7 mouse cellular contexts compared by ENCODE assay signal in genomic region chr13:63240835-63241234, GRCm38 (mm10).
DNase-seq lines count a peak whose midpoint lies in the region; ATAC-seq lines count a peak whose summit lies in the region.

No protein-coding gene starts in this region.

- H3K4me3 ChIP-seq in neural tube, embryonic 11.5 days (ENCODE audit: low read depth, low read length), result peak overlapping the region; percentile 47
- H3K4me3 ChIP-seq in embryonic facial prominence, embryonic 12.5 days, result peak overlapping the region; percentile 81
- peak overlapping the region; percentile 69 for H3K4me3 ChIP-seq in hindbrain, embryonic 11.5 days (ENCODE audit: low read depth, low read length)

- H3K9ac ChIP-seq in neural tube, embryonic 11.5 days (ENCODE audit: low read length), result peak overlapping the region; percentile 61
- H3K9ac ChIP-seq in embryonic facial prominence, embryonic 12.5 days, result peak overlapping the region; percentile 83
- H3K9ac ChIP-seq in hindbrain, embryonic 11.5 days (ENCODE audit: low read depth, low read length), result peak overlapping the region; percentile 80; the same call in 1 of the 2 replicates

- 43% methylated on average over 5 of the region's 5 CpGs for WGBS in neural tube, embryonic 11.5 days
- WGBS in embryonic facial prominence, embryonic 12.5 days, result 27% methylated on average over 5 of the region's 5 CpGs
- 64% methylated on average over 5 of the region's 5 CpGs for WGBS in hindbrain, embryonic 11.5 days

- H3K4me2 ChIP-seq in neural tube, embryonic 11.5 days (ENCODE audit: low read depth), result peak overlapping the region; percentile 57
- peak overlapping the region; percentile 72 for H3K4me2 ChIP-seq in embryonic facial prominence, embryonic 12.5 days (replicated peaks)
- peak overlapping the region; percentile 96 for H3K4me2 ChIP-seq in hindbrain, embryonic 11.5 days (replicated peaks; ENCODE audit: low read depth, low read length)

- H3K4me1 ChIP-seq in neural tube, embryonic 11.5 days (ENCODE audit: control insufficient read depth, insufficient read depth, low read length), result peaks cover 19% of the 10 kb centered on the region
- peaks cover 56% of the 10 kb centered on the region for H3K4me1 ChIP-seq in embryonic facial prominence, embryonic 12.5 days
- peaks cover 4% of the 10 kb centered on the region; the same call in 1 of the 2 replicates for H3K4me1 ChIP-seq in hindbrain, embryonic 11.5 days (replicated peaks; ENCODE audit: control insufficient read depth, insufficient read depth, low read length)

- H3K27ac ChIP-seq in neural tube, embryonic 11.5 days (ENCODE audit: low read depth, low read length), result no peak overlapping the region; the same call in 1 of the 2 replicates
- peak overlapping the region; percentile 96 for H3K27ac ChIP-seq in embryonic facial prominence, embryonic 12.5 days
- no peak overlapping the region for H3K27ac ChIP-seq in hindbrain, embryonic 11.5 days (ENCODE audit: low read depth, low read length)

- no peaks in the 10 kb centered on the region for H3K27me3 ChIP-seq in neural tube, embryonic 11.5 days (ENCODE audit: control insufficient read depth, insufficient read depth, low read length)
- H3K27me3 ChIP-seq in embryonic facial prominence, embryonic 12.5 days, result no peaks in the 10 kb centered on the region
- H3K27me3 ChIP-seq in hindbrain, embryonic 11.5 days (ENCODE audit: control insufficient read depth, insufficient read depth, low read length), result 0 out of 2 replicates have a peak, but pooled peaks cover 2% of the 10 kb centered on the region

- no peak for DNase-seq in neural tube, embryonic 11.5 days (ENCODE audit: low spot score)
- DNase-seq in neural tube, embryonic 10.5 days (ENCODE audit: extremely low spot score, low spot score), result no peak
- DNase-seq in hindbrain, embryonic 11.5 days (ENCODE audit: low spot score), result no peak
- DNase-seq in lung, postnatal 25 days (ENCODE audit: low spot score), result peak; percentile 41
- no peak for DNase-seq in embryo, embryonic 10.5 days (ENCODE audit: low spot score)
- DNase-seq in T-cell, adult 2 months (ENCODE audit: low spot score), result no peak

- no peak for ATAC-seq in neural tube, embryonic 11.5 days (ENCODE audit: insufficient read depth, low FRiP score, low TSS enrichment)
- no peak for ATAC-seq in embryonic facial prominence, embryonic 12.5 days (ENCODE audit: insufficient number of reproducible peaks, insufficient read depth, low FRiP score, low TSS enrichment)
- no peak for ATAC-seq in hindbrain, embryonic 11.5 days (ENCODE audit: low FRiP score)

- H3K9me3 ChIP-seq in neural tube, embryonic 11.5 days (ENCODE audit: control insufficient read depth, low read length), result no peaks in the 10 kb centered on the region
- no peaks in the 10 kb centered on the region for H3K9me3 ChIP-seq in embryonic facial prominence, embryonic 12.5 days
- no peaks in the 10 kb centered on the region for H3K9me3 ChIP-seq in hindbrain, embryonic 11.5 days (ENCODE audit: control insufficient read depth, low read length)

- H3K36me3 ChIP-seq in neural tube, embryonic 11.5 days (ENCODE audit: control insufficient read depth, insufficient read depth, low read length), result no peaks in the 10 kb centered on the region; the same call in 1 of the 2 replicates
- peaks cover 10% of the 10 kb centered on the region; the same call in 1 of the 2 replicates for H3K36me3 ChIP-seq in embryonic facial prominence, embryonic 12.5 days
- H3K36me3 ChIP-seq in hindbrain, embryonic 11.5 days (ENCODE audit: control insufficient read depth, insufficient read depth, low read length), result no peaks in the 10 kb centered on the region
